Mouse (Mus musculus) bone marrow macrophage, adult 2 months (primary cell): ENCODE data around the gene Ppm1f.

Experiments
- CTCF ChIP-seq: IDR thresholded peaks from 2 replicates; pipeline ENCODE4 v1.5.1; 2012; ENCODE audit warnings: low read depth, mild to moderate bottlenecking, low read length, moderate library complexity
- POLR2A ChIP-seq: IDR thresholded peaks from 2 replicates; pipeline ENCODE4 v1.6.1; 2012; ENCODE audit warnings: mild to moderate bottlenecking, low read depth, low read length, borderline replicate concordance

GRCm38 (mm10) chr16:16852411-16852810 is 43.9 kb upstream of the Ppm1f start:
- TF ChIP-seq CTCF (no peak), POLR2A (no peak)
